Mouse (Mus musculus) embryo, embryonic 11.5 days (tissue): Measurements from ENCODE around the gene Tgfb2.

Source experiments
- DNase-seq: peaks from one replicate; pipeline ENCODE4 v3.0.0-alpha.2; 2012; ENCODE audit warnings: low read depth, low spot score

Tgfb2 gene

GRCm38 (mm10) chr1:186585571-186586164 is 120.1 kb downstream of the Tgfb2 start:
- no peak for DNase-seq

- DNase-seq, result no peak
Observed at GRCm38 (mm10) chr1:186583933-186584332, 121.9 kb downstream of the Tgfb2 start.

- no peak for DNase-seq
Observed at GRCm38 (mm10) chr1:186582113-186582512, 123.7 kb downstream of the Tgfb2 start.

GRCm38 (mm10) chr1:186581666-186582065 is 124.1 kb downstream of the Tgfb2 start:
- DNase-seq, result no peak

- DNase-seq, result no peak
Observed at GRCm38 (mm10) chr1:186581114-186581513, 124.7 kb downstream of the Tgfb2 start.

GRCm38 (mm10) chr1:186577302-186577701 is 128.5 kb downstream of the Tgfb2 start:
- DNase-seq, result no peak

GRCm38 (mm10) chr1:186575629-186576028 is 130.2 kb downstream of the Tgfb2 start:
- no peak for DNase-seq

GRCm38 (mm10) chr1:186575074-186575473 is 130.7 kb downstream of the Tgfb2 start:
- no peak for DNase-seq
